Mouse (Mus musculus): ENCODE results near the gene Olfr649.

The Olfr649 gene

GRCm38 (mm10) chr7:104195885-104196284 is at the start of gene Olfr649:
TSS of gene Olfr649 (minus strand) at chr7:104195985.
- DNase-seq (ENCODE audit: low read depth): no peak

- DNase-seq (ENCODE audit: low read depth): peak; percentile 74
Observed at GRCm38 (mm10) chr7:104244287-104245181, 48.7 kb upstream of the Olfr649 start, which contains the start of gene Trim34a. TSS of gene Trim34a (plus strand) at chr7:104244457.

GRCm38 (mm10) chr7:104243616-104244015 is 47.8 kb upstream of the Olfr649 start:
- no peak for DNase-seq (ENCODE audit: low read depth)

GRCm38 (mm10) chr7:104240857-104241256 is 45.1 kb upstream of the Olfr649 start:
- no peak for DNase-seq (ENCODE audit: low read depth)

GRCm38 (mm10) chr7:104231203-104231602 is 35.4 kb upstream of the Olfr649 start:
- DNase-seq (ENCODE audit: low read depth): no peak

GRCm38 (mm10) chr7:104218701-104219569 is 23.1 kb upstream of the Olfr649 start, which contains the start of gene Trim6:
TSS of gene Trim6 (plus strand) at chr7:104218793.
- no peak for DNase-seq (ENCODE audit: low read depth)

GRCm38 (mm10) chr7:104217881-104218280 is 22.1 kb upstream of the Olfr649 start:
- no peak for DNase-seq (ENCODE audit: low read depth)

GRCm38 (mm10) chr7:104216011-104216535 is 20.3 kb upstream of the Olfr649 start:
- DNase-seq (ENCODE audit: low read depth): no peak

GRCm38 (mm10) chr7:104206197-104206596 is 10.4 kb upstream of the Olfr649 start:
- no peak for DNase-seq (ENCODE audit: low read depth)

- DNase-seq (ENCODE audit: low read depth): no peak
Observed at GRCm38 (mm10) chr7:104199822-104200221, 4.0 kb upstream of the Olfr649 start.

- DNase-seq (ENCODE audit: low read depth): no peak
Observed at GRCm38 (mm10) chr7:104191275-104191674, 4.5 kb downstream of the Olfr649 start.

GRCm38 (mm10) chr7:104183292-104183691 is 12.5 kb downstream of the Olfr649 start, which contains the start of gene Olfr648:
TSS of gene Olfr648 (minus strand) at chr7:104183392.
- DNase-seq (ENCODE audit: low read depth): no peak

GRCm38 (mm10) chr7:104179074-104179473 is 16.7 kb downstream of the Olfr649 start:
- no peak for DNase-seq (ENCODE audit: low read depth)

- no peak for DNase-seq (ENCODE audit: low read depth)
Observed at GRCm38 (mm10) chr7:104178422-104179054, 17.2 kb downstream of the Olfr649 start.

- DNase-seq (ENCODE audit: low read depth): no peak
Observed at GRCm38 (mm10) chr7:104175085-104175484, 20.7 kb downstream of the Olfr649 start.

GRCm38 (mm10) chr7:104169634-104170204 is 26.1 kb downstream of the Olfr649 start:
- DNase-seq (ENCODE audit: low read depth): no peak

- DNase-seq (ENCODE audit: low read depth): no peak
Observed at GRCm38 (mm10) chr7:104167105-104167504, 28.7 kb downstream of the Olfr649 start.

GRCm38 (mm10) chr7:104150456-104150855 is 45.3 kb downstream of the Olfr649 start, which contains the start of gene Ubqlnl:
TSS of gene Ubqlnl (minus strand) at chr7:104150556.
- no peak for DNase-seq (ENCODE audit: low read depth)

- no peak for DNase-seq (ENCODE audit: low read depth)
Observed at GRCm38 (mm10) chr7:104143179-104143578, 52.6 kb downstream of the Olfr649 start, which contains the start of gene Ubqln3. TSS of gene Ubqln3 (minus strand) at chr7:104143279.
